Mouse (Mus musculus) lung, embryonic 14.5 days (tissue): ENCODE data around the gene Sec23a. TPM values are rescaled to one million over a fixed set of nuclear protein-coding genes. Genes with fewer than 3 reads are reported as not detected.
A peak's percentile ranks its signal among the peaks of the same experiment; 100 is the strongest.
"Not testable (repeated sequence)": the region's sequence is repeated elsewhere in the genome, so short reads cannot be mapped to it uniquely, and the experiment has no call there.

Source experiments
- ATAC-seq: fragments of 200-750 bp; cut with Nextera tagmentation; 2 replicates; pipeline ENCODE4 v1.8.0; 2017; ENCODE audit warnings: mild to moderate bottlenecking, moderate TSS enrichment, moderate library complexity; ENCODE audit not compliant: insufficient read depth
- DNase-seq: peaks from one replicate; pipeline ENCODE4 v3.0.0-alpha.2; 2015
- H3K27ac ChIP-seq: fragments of 300-500 bp; sonication (generic); 2 replicates; pipeline ENCODE4 v1.5.1; 2014; ENCODE audit warnings: low read depth, mild to moderate bottlenecking, moderate library complexity
- H3K27me3 ChIP-seq: fragments of 300-500 bp; sonication (generic); 2 replicates; pipeline ENCODE4 v1.6.1; 2014; ENCODE audit warnings: low read length, control low read depth; ENCODE audit not compliant: insufficient read depth
- H3K36me3 ChIP-seq: fragments of 300-500 bp; sonication (generic); 2 replicates; pipeline ENCODE4 v1.6.1; 2014; ENCODE audit warnings: control low read depth; ENCODE audit not compliant: insufficient read depth
- H3K4me1 ChIP-seq: fragments of 300-500 bp; sonication (generic); 2 replicates; pipeline ENCODE4 v1.6.1; 2014; ENCODE audit warnings: antibody characterized with exemption, control low read depth; ENCODE audit not compliant: insufficient read depth
- H3K4me2 ChIP-seq: fragments of 300-500 bp; sonication (generic); 2 replicates; pipeline ENCODE4 v1.6.1; 2014; ENCODE audit warnings: mild to moderate bottlenecking
- H3K4me3 ChIP-seq: fragments of 300-500 bp; sonication (generic); 2 replicates; pipeline ENCODE4 v1.5.1; 2014; ENCODE audit warnings: low read depth, low read length
- H3K9ac ChIP-seq: fragments of 300-500 bp; sonication (generic); 2 replicates; pipeline ENCODE4 v1.6.1; 2014
- H3K9me3 ChIP-seq: fragments of 300-500 bp; sonication (generic); 2 replicates; pipeline ENCODE4 v1.6.1; 2016; ENCODE audit warnings: low read depth, low read length, control low read depth
- CTCF ChIP-seq: IDR thresholded peaks from 2 replicates; pipeline ENCODE4 v1.5.1; 2016; ENCODE audit warnings: antibody characterized with exemption, low read depth
- WGBS: fragments of 180-500 bp; shearing (Covaris S2); extraction: QIAGEN DNeasy Blood & Tissue Kit; methylation state at CpG from one replicate; pipeline ENCODE4 v1.1.7; 2014; 5-methylcytosine and 5-hydroxymethylcytosine counted together
- polyA plus RNA-seq: library from polyadenylated mRNA; unstranded; fragments of >200 nt; fragmentation: Nextera tagmentation; extraction: Ambion mirVana; gene quantifications from 2 replicates; pipeline ENCODE4 v1.2.1, GENCODE M21; 2014

The Sec23a gene
- polyA plus RNA-seq, result 73.0 and 79.5 TPM in 2 replicates

DNA sequence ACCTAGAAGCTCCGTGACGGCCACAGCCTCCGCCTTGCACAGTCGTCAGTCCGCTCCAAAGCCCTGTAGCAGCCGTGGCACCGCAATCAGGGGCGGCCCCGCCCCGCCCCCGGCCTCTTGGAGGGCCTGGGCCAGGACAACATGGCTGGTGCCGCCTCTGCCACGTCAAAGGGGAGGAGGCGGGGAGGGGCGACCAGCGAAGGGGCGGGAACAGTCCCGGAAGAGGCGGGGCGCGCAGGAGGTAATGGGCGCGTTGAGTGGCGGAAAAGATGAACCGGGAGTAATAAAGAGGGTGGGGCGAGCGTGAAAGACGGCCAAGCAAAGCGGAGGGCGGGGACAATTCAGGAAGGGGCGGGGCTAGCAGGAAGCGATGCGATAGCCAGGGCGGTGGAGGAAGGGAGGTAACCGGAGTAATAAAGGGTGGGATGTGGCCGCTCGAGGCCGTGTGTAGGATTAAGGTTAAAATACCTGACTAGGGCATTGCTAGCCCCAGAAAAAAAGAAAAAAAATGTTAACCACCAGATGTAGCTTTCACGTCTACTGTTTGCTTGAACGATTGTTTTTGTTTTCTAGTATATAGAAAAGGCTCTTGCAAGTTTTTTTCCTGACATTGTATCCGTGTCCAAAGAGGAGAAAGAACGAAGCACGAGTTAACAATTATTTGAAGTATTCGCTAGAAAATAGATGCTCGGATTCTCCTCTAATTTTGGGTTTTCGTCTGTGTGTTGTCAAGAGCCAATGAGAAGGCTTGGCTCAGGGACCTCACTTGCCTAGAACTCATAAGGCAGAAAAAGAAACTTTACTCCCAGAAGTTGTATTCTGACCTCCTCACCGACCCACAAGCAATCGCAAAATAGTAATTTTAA, at the start of gene Sec23a:
TSS of gene Sec23a (minus strand) at position 174 of the 866 bp plus-strand sequence.
- Histone ChIP-seq H3K27me3 (no peaks in the 10 kb centered on the region), H3K4me1 (peaks cover 14% of the 10 kb centered on the region; the same call in 1 of the 2 replicates), H3K4me3 (peak within 1 kb of the TSS; percentile 78), H3K9me3 (no peaks in the 10 kb centered on the region), H3K36me3 (peaks cover 7% of the 10 kb centered on the region), H3K27ac (peak within 1 kb of the TSS; percentile 89), H3K4me2 (peak within 1 kb of the TSS; percentile 90), H3K9ac (peak within 1 kb of the TSS; percentile 87)
- TF ChIP-seq CTCF, result no peak
- DNase-seq (peak; percentile 98), ATAC-seq (peak; percentile 97)
- WGBS, result 1% methylated on average over 48 of the region's 48 CpGs

- no peaks in the 10 kb centered on the region for H3K9me3 ChIP-seq
- peak within 1 kb of the TSS; percentile 78 for H3K4me3 ChIP-seq
- 0 out of 2 replicates have a peak, but pooled peaks have one; percentile 23 for TF ChIP-seq CTCF
- H3K36me3 ChIP-seq, result peaks cover 14% of the 10 kb centered on the region
- H3K9ac ChIP-seq, result peak within 1 kb of the TSS; percentile 89
- peak; percentile 89 for DNase-seq
- peak; percentile 98 for ATAC-seq
- H3K4me1 ChIP-seq, result peaks cover 7% of the 10 kb centered on the region; the same call in 1 of the 2 replicates
- WGBS, result 0% methylated on average over 49 of the region's 49 CpGs
- peak within 1 kb of the TSS; percentile 94 for H3K27ac ChIP-seq
- H3K27me3 ChIP-seq, result no peaks in the 10 kb centered on the region
- peak within 1 kb of the TSS; percentile 86 for H3K4me2 ChIP-seq
These were observed 49.3 kb upstream of the Sec23a start, which contains the start of gene Trappc6b for GRCm38 (mm10) chr12:59060993-59061595. Trappc6b (minus strand) TSS chr12:59061472.

DNA sequence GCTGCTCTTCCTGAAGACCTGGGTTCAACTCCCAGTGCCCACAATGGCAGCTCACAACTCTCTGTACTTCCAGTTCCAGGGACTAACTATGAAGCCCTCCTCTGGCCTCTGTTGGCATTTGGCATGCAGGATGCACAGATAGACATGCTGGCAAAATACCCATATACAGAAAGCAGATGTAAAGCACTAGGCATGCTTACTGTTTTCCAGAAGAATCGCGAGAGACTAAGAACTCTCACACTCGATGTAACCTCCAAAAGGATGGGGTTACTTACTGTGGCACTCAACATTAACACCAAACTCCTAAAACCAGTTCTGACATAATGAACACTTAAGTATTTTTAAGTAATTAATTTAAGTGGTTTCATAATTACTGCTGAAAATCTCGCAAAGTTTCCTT, 48.5 kb upstream of the Sec23a start:
- ATAC-seq (no peak), DNase-seq (peak; percentile 16)
- 45% methylated on average over 4 of the region's 4 CpGs for WGBS
- Histone ChIP-seq H3K36me3 (peaks cover 20% of the 10 kb centered on the region), H3K4me3 (peak overlapping the region; percentile 78), H3K9me3 (no peaks in the 10 kb centered on the region), H3K4me2 (peak overlapping the region; percentile 86), H3K27ac (peak overlapping the region; percentile 94), H3K9ac (peak overlapping the region; percentile 89), H3K27me3 (no peaks in the 10 kb centered on the region), H3K4me1 (peaks cover 7% of the 10 kb centered on the region; the same call in 1 of the 2 replicates)
- no peak for TF ChIP-seq CTCF

GRCm38 (mm10) chr12:59058242-59058641, 46.4 kb upstream of the Sec23a start:
- ATAC-seq, DNase-seq: not testable (repeated sequence)
- 84% methylated on average over 5 of the region's 5 CpGs for WGBS

GRCm38 (mm10) chr12:59056222-59056621, 44.4 kb upstream of the Sec23a start:
- no peak for DNase-seq
- Histone ChIP-seq H3K4me3 (no peak overlapping the region), H3K9me3 (no peaks in the 10 kb centered on the region), H3K27ac (no peak overlapping the region), H3K4me2 (no peak overlapping the region), H3K9ac (no peak overlapping the region), H3K4me1 (peaks cover 7% of the 10 kb centered on the region; the same call in 1 of the 2 replicates), H3K27me3 (no peaks in the 10 kb centered on the region), H3K36me3 (peaks cover 28% of the 10 kb centered on the region)
- no peak for ATAC-seq
- TF ChIP-seq CTCF, result no peak
- 97% methylated on average over 11 of the region's 11 CpGs for WGBS

More at GRCm38 (mm10) chr12:59058242-59058641, 46.4 kb upstream of the Sec23a start:
- H3K27me3 ChIP-seq, H3K4me3 ChIP-seq, H3K9ac ChIP-seq, H3K9me3 ChIP-seq, H3K4me1 ChIP-seq, H3K27ac ChIP-seq, H3K4me2 ChIP-seq: not testable (repeated sequence)
- H3K36me3 ChIP-seq, result peaks cover 22% of the 10 kb centered on the region

GRCm38 (mm10) chr12:59055196-59055850, 43.5 kb upstream of the Sec23a start:
- Histone ChIP-seq H3K27me3 (no peaks in the 10 kb centered on the region), H3K36me3 (peaks cover 31% of the 10 kb centered on the region), H3K9ac (no peak overlapping the region), H3K9me3 (no peaks in the 10 kb centered on the region), H3K4me1 (peaks cover 7% of the 10 kb centered on the region; the same call in 1 of the 2 replicates), H3K4me3 (no peak overlapping the region), H3K27ac (no peak overlapping the region), H3K4me2 (no peak overlapping the region)
- WGBS, result 70% methylated on average over 4 of the region's 4 CpGs
- no peak for TF ChIP-seq CTCF
- ATAC-seq, result no peak
- no peak for DNase-seq
